Mouse (Mus musculus) urinary bladder, postnatal 4 days (tissue): ENCODE measurements at regions not wholly inside any gene's neighbourhood (a gene's known extent, or its start where the extent isn't known, plus 50 kb on each side); places are given as distances from the start of the nearest gene placed in this dataset.

Experiments
- DNase-seq, 2 experiments: peaks; one replicate each; pipeline ENCODE4 v3.0.0; 2021 to 2022; ENCODE audit warnings: low spot score in 2 of 2

DNA sequence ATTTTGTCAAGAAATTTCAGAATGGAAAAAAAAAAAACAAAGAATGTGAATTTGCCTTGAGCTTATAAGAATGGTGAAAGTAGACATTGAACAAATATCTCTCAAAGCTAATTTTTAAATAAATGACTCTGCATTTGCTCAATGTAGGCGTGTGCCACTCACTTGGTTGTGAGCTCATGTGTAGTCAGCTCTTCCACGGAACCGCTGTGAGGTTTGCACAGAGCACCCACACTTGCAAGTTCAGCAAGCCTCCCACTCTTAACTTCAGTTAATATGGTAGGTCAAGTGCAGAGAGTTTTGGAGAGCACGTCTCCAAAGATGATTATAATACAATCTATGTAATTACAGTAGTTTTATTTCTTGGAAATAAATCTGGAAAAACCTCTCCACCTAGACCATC is 479.9 kb upstream of the Mef2c start:
- no peak for DNase-seq

DNA sequence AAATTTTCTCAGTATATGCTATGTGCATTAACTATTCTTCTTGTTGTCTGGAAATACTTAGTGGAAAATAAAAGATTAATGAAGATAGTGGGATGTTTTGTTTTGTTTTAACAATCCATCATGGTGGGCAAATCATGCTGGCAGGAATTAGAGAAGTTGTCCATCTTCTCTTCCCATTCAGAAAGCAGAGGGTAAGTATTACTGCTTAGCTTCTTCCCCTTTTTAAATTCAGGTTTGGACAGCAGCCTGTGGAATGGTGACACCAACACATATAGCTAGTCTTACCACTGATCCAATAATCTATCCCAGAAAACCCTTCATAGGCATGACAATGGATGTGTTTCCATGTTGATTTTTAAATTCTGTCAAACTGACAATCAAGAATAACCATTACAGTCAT is 467.9 kb upstream of the Mef2c start:
- no peak for DNase-seq

DNA sequence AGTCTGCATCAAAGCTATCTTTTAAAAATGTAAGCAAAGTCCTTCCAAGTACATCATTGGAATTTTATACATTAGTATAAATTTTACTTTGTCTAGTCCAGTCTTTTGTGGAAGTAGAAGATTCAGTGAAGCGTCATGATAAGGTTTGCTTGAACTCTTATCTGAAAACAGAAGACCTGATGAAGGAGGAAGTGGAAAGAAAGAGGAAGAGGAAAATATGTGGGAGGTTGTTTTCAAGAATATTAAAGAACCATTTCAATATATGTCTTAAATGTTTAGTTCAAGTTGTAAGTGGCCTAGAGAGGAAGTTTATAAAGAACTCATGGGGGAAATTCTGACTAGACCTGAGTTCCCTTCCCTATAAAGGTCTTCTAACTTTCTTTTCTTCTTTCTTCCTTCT is 462.3 kb upstream of the Mef2c start:
- DNase-seq = no peak

DNA sequence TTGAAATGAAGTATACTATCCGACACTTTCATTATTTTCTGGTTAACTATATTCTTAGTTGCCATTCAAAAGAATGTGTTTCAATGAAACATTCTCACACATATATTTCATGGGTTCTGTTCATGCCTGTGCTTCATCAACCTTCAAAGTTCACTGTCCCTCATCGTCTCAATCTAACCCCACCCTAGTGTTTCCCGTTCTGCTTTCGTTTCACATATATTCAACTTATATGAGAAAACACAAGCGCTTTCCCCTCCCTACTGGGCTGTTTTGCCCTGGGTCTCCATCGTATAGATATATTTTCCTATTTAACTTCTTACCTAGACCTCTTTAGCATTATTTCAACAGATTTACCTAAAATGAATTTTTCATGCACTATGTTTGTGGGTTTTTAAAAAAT is 458.3 kb upstream of the Mef2c start:
- DNase-seq = no peak

DNA sequence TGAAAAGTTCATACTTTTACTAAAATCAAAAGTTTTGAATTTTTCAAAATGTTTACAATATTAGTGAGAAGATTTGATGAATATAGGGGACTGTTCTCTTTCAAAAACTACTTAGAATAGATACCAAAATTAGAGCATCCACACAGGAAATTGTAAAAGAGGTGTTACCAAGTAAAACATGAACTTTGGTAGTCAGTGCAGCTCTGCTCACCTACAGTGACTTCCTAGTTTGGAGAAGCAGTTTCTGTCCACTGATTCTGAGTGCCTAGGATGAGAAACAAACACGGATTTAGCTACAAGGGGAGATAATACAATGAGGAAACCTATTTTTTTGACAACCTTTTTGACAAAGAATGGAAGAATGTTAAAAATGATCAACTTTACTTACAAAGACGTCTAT is 457.9 kb upstream of the Mef2c start:
- DNase-seq = no peak

DNA sequence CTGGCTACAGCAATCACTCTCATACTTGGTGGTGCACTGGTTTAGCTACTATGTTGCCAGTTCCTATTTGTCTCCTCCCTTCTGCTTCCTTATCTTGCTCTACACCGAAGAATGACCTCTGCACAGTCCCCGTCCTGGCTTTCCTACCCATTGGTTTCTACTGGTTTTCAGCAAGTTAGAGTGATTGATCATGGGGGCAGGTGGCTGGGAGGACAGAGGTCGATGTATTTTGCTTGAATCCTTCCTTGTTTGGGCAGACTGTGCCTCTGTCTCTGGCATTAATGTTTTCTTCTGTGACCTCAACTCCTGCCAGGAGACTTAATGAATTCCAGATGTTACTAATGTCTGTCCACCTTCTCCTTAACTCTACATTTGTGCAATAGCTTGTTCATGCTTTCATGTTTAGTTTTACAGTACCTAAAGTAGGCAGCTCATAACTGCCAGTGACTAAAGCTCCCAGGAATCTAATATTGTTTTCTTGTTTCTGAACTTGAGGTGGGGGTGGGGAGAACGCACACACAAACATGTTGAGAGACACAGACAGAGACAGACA is 457.2 kb upstream of the Mef2c start:
- no peak for DNase-seq

DNA sequence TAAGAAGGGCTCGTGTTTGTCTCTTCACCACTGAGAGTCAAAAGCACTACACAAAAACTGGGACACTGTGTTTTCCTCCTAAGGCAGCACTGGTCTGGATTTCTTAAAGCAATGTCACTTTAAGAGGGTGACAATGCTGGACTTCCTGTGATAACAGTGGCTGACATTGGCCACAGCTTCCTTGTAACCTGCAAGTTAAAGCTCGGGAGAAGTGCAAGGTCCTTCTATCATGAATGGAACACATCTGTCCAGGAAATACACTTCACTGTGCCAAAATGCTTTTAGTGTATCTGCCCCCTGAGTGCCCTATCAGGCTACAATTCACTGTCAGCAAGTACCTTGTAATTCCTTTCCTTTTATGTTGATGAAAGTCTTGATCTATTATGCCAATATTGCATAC is 448.0 kb upstream of the Mef2c start:
- DNase-seq = no peak

DNA sequence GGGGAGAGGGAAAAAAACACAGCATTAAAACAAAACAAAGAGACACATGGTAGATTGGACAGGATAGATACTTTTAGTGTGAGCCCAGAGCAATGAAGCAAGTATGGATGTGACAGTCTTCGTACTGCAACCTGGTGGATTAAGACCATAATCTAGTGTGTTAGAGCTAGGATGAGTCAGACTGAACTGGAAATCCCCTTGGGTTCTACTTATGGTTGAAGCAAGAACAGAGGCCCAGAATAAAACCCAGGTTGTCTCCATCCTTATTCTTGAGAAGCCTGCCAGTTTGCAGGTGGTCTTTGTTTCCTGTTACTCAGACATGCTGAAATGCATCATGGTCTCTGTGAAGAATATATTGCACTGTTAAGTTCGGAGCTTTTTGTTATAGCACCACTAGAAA is 447.4 kb upstream of the Mef2c start:
- no peak for DNase-seq

DNA sequence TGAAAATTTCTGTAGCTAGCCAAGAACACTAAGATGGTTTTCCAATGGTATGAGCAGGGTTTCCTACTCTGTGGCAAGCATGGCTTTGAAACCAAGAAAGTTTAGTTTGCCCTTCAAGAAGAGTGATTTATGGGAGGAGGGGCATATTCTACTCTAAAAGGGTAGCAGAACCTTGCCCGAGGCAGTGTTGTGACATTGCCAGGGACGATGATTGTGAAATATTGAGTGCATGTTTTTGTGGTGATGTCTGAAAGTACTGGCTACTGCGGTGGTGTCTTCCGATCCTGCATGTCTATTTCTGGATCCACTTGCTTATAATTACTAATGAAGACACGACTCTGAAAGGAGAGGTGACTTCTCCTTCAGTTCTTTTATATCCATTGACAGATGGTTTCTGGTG is 439.1 kb upstream of the Mef2c start:
- DNase-seq = no peak

DNA sequence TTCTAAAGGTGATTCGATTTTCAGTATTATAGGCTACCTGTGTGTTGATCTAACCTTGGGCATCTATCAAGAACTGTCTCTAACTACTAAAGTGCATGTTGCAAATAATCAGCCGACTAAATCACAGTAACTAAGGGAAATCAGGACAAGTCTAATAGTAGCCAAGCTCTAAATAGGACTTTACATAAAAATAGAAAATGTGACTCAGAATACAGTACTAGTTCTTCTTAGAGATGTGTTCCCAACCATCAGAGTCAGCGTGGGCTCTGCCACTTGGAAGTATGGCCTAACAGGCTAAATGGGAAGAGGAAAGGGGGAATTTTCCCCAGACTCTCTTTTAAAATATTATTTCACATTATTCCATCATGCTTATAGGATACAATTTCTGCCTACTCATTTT is 438.6 kb upstream of the Mef2c start:
- no peak for DNase-seq

DNA sequence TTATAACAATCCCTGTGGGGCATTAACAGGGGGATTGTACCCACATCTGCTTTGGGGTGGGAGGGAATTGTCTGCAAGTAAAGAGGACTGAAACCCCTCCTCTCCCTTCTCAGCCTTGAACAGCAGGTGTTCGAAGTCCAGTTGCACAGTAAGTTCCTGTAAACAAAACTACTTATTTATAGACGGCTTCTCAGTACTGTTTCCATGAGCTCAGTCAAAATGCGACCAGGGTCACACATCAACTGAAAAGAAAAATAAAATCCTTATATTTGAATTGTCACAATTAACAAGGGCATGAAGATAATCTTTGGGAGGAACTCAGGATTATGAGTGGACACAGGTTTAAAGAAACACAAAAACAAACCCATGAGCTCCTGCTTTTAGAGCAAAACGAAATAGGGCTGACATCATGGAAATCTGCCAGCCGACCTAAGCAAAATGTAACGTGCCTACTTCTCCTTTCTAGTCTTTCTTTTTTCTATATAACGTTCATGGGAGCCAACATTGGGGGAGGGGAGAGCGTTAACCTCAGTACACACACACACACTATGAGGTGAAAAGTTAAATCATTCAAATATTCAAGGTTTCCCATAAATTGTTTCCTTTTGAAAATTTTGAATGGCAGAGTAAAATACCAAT is 437.6 kb upstream of the Mef2c start:
- no peak for DNase-seq

DNA sequence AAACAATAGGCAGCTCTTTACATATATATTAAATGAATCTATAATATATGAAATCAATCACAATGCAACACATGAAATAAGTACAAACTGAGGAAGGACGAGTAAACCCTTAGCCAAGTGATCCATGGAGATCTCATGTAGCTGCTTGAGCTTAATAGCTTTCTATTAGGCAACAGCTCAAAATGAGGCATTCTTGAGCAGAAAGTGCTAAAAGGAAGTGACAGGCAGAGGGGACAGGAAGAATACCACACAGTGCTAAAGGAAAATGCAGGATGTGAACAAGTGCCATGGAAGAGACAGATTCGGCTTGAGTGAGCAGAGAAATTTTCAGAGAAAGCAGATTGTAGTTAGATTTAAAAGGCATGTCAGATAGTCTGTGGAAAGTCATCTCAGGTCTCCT is 436.3 kb upstream of the Mef2c start:
- no peak for DNase-seq

DNA sequence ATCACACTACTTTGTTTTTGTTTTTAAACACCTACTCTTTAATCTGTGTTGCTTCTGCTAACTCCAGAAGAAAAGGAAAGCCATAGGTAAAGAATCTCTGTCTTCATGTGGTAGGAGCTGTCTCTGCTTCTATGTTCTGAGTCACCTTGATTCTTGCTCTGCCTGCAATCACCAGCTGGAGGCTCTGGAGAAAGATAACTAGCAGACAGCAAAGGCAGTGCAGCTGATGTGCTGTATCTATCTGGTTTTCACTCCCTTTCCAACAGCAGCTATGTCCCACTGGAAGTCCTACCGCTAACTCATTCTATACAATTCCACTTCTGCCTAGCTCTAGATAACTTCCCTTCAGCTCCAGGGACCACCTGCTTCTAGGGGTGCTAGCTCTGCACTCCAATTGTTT is 435.2 kb upstream of the Mef2c start:
- DNase-seq = no peak

DNA sequence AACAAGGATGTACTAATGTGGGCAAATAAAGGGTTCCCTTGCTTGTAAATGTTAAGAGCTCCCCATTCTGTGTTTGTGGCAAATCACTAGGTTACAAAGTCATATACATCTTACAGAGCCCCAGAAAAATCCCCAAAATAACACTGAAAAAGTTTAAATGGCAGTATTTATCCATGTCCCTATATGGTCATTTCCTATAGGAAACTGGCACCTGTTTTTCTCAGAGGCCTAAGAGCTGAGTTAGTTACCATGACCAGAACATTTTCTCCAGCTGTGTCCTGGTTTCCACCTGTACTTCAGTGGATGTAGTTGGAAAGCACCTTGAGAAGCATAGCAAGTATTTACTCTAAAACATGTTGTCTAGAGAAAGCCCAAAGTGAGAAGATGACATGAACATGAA is 434.5 kb upstream of the Mef2c start:
- no peak for DNase-seq

DNA sequence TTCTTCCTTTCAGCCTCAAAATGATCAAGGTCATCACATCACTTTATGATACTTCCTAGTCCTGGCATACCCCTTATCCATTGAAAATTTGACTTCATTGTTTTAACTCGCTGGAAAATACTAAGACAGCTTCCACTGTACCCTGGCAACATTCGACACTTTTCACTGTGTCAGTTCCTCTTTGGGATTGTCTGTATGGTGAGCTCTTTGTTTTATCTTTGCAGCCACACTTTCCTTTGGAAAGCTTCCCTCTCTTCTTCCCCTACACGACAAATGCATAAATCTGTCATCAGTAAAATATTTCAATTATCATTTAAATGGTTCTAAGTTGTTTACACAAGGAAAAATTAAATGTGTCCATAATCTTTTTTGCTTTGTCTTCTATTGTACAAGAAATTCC is 431.8 kb upstream of the Mef2c start:
- DNase-seq = no peak

DNA sequence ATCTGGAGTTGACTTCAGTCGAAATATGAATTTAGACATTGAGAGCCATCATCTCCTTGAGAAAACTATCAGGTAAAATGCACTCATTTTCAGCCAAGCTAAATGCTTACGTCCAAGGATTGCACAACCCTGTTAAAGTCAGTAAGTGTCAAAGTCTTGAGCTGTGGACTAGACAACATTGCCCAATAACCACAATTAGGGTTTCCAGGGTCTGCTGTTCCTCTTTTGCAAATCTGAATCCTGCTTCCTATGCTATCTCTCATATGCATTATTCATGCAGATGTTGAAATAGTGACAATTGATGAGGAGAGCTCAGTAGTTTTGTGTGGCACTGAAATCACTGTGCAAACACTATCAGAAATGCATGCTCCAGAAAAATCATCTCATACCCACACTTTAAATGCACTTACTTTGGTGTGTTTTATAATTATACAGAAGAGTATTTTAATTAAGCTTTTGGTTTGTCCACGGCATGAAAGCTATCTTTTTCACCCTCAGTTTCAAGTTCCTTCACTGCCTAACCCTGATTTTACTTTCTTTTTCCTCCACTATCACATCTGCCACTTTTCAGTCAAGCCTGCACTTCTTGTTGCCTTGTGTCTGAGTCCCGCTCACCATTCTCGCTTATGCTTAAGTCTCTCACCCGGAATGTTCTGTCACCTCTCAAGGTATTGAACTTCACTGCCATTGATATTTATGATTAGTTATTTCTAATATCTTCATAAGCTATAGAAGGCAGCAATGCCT is 429.4 kb upstream of the Mef2c start:
- no peak for DNase-seq

DNA sequence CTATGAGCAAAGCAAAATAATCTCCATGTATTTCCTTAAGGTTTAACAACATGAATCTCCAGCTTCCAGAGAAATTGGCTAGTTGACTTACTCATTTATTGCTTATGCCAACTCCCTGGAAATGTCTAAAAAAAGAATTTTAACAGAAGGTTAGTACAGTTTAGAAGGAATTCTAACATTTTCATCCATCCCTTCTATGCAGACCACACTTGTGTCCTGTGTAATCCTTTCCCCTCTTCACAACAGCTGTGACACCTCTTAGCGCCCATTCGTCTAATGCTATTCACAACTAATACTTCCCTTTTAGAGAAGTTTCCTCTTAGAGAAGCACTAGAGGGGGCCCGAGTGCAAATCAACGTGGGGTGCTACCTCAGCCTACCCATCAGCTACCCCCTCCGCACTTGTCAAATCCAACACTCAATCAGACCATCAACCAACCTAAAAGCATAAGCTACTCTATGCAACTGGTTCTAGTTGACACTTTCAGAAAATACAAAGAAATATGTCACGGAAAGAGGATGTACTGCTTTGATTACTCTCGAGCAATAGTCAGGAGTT is 428.4 kb upstream of the Mef2c start:
- DNase-seq = no peak

DNA sequence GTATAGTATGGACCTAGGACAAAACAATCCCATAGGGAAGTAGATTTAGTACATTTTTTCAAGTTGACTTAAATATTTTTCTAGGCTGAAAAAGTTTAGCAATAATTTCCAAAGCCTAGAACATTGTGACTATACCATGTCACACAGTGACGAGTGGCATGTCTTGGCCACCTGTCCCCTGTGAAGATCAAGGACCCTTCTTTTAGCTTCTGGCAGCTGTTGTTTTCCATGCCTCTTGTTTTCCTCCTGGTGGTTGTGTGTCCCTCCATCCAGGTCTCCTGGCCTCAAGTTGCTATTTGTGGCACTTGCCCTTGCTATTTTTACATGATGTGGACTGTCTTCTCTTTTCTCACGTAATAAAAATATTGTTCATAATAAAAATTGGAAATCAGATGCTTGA is 427.2 kb upstream of the Mef2c start:
- no peak for DNase-seq

DNA sequence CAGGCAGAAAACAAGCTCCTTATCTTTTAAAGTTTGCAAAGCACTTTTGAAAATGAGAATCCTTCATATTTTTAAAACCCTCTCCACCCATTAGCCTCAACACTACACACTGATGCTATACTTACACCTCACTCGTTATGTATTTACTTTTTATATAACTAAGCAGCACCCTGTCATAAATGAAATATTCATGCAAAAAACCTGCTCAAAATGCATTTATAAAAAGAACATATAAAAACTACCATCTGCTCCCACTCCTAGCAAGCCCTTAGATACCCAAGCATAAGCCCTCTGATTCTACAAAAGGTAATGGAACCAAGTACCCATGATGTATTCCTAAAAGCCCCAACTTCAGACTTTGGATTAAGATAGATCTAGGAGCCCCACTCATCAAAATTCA is 426.7 kb upstream of the Mef2c start:
- DNase-seq = no peak

DNA sequence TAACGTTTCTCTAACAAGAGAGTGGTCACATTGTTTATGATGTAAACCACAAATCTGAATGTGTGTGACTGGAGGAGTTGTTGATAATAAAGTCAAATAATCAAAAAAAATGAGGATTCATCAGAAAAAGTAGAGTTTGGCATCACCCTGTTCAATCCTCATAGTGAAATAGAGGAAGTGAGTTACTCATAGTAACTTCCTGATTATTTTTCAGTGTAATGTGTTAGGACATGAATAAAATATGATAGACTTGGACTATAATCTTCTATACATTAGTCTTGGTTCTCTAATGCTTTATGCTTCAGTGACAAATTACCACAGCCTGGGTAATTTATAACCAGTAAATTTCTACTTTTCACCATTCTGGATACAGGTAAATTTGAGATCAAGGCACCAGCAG is 424.5 kb upstream of the Mef2c start:
- no peak for DNase-seq

DNA sequence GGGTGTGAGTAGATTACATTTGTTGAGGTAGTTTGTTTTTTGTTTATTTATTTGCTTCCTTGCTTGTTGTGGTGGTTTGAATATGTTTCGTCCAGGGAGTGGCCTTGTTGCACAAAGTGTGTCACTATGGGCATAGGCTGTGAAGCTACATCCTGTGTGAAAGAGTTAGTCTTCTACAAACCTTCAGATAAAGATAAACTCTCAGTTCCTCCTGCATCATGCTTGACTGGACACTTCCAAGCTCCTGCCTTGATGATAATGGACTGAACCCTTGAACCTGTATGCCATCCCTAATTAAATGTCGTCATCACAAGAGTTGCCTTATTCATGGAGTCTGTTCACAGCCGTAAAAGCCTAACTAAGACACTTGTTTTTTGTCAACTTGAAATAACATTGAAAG is 418.9 kb upstream of the Mef2c start:
- no peak for DNase-seq

DNA sequence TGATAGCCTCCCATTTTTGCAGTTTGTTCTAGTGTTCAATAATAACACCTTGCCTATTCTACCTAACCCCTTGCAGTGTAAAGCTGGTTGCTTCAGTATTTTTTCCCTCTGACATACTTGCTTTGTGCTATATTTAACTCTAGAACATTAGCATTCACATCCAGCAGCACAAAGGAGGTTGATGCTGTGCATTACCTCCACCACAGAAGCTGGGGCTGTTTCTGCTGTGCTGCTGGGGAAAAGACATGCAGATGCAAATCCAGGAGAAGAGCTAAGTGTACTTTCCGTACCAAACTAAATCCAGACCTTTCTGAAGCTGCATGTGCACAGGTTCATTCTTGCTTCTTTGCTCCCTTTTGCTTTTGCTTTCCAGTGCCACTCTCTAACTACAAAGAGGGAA is 403.9 kb upstream of the Mef2c start:
- DNase-seq = no peak

DNA sequence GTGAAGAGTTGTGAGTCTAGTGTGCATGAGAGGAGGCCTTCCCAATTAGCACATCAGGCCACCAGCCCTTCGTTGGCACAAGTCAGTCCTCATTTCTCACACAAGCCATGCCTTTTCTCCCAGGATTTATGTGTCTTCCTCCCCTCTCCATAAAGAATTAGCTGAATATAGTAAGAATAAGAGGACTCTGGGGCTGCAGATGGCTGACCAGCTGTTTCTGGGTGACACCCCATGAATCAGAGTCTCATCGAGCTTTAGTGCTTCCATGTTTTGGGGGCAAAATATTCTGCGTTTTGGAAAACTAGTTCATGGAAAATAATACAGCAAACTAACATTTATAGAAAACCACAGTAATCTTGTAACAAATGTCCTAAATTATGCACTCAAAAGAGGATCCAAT is 393.2 kb upstream of the Mef2c start:
- DNase-seq = no peak
